Mouse (Mus musculus): ENCODE measurements at regions not wholly inside any gene's neighbourhood (a gene's known extent, or its start where the extent isn't known, plus 50 kb on each side); places are given as distances from the start of the nearest gene placed in this dataset.
"Not testable (repeated sequence)": the region's sequence is repeated elsewhere in the genome, so short reads cannot be mapped to it uniquely, and the experiment has no call there.

GRCm38 (mm10) chr12:113597163-113597562, 53.5 kb downstream of the Adam6a start:
- H3K4me1 ChIP-seq (replicated peaks; ENCODE audit: control insufficient read depth, insufficient read depth, low read length); H3K27me3 ChIP-seq (ENCODE audit: control insufficient read depth, insufficient read depth, low read length); DNase-seq (ENCODE audit: low spot score); H3K36me3 ChIP-seq (ENCODE audit: control insufficient read depth, insufficient read depth, low read length); H3K4me3 ChIP-seq (ENCODE audit: low read depth, low read length); H3K27ac ChIP-seq (ENCODE audit: low read depth, low read length); ATAC-seq (ENCODE audit: low FRiP score); H3K9me3 ChIP-seq (ENCODE audit: control insufficient read depth, low read length); H3K4me2 ChIP-seq (replicated peaks; ENCODE audit: low read depth, low read length); H3K9ac ChIP-seq (ENCODE audit: low read depth, low read length): not testable (repeated sequence)
- 79% methylated on average over 5 of the region's 5 CpGs for WGBS

GRCm38 (mm10) chr12:113610924-113611323, 67.2 kb downstream of the Adam6a start:
- H3K4me2 ChIP-seq (replicated peaks; ENCODE audit: low read depth, low read length), result no peak overlapping the region
- ATAC-seq (ENCODE audit: low FRiP score), result no peak
- no peak overlapping the region for H3K4me3 ChIP-seq (ENCODE audit: low read depth, low read length)
- no peaks in the 10 kb centered on the region for H3K9me3 ChIP-seq (ENCODE audit: control insufficient read depth, low read length)
- no peak overlapping the region for H3K27ac ChIP-seq (ENCODE audit: low read depth, low read length)
- peak; percentile 36 for DNase-seq (ENCODE audit: low spot score)
- no peaks in the 10 kb centered on the region for H3K4me1 ChIP-seq (replicated peaks; ENCODE audit: control insufficient read depth, insufficient read depth, low read length)
- H3K36me3 ChIP-seq (ENCODE audit: control insufficient read depth, insufficient read depth, low read length), result no peaks in the 10 kb centered on the region
- 47% methylated on average over 4 of the region's 4 CpGs for WGBS
- no peak overlapping the region for H3K9ac ChIP-seq (ENCODE audit: low read depth, low read length)
- H3K27me3 ChIP-seq (ENCODE audit: control insufficient read depth, insufficient read depth, low read length), result no peaks in the 10 kb centered on the region

- not testable (repeated sequence) for DNase-seq (ENCODE audit: low spot score); H3K4me3 ChIP-seq (ENCODE audit: low read depth, low read length); H3K36me3 ChIP-seq (ENCODE audit: control insufficient read depth, insufficient read depth, low read length); H3K9ac ChIP-seq (ENCODE audit: low read depth, low read length); H3K4me2 ChIP-seq (replicated peaks; ENCODE audit: low read depth, low read length); H3K27ac ChIP-seq (ENCODE audit: low read depth, low read length); H3K4me1 ChIP-seq (replicated peaks; ENCODE audit: control insufficient read depth, insufficient read depth, low read length); H3K27me3 ChIP-seq (ENCODE audit: control insufficient read depth, insufficient read depth, low read length); ATAC-seq (ENCODE audit: low FRiP score); H3K9me3 ChIP-seq (ENCODE audit: control insufficient read depth, low read length)
- 45% methylated on average over 4 of the region's 4 CpGs for WGBS
These were observed 81.5 kb downstream of the Adam6a start for GRCm38 (mm10) chr12:113625221-113625620.

- not testable (repeated sequence) for H3K27me3 ChIP-seq (ENCODE audit: control insufficient read depth, insufficient read depth, low read length); H3K4me3 ChIP-seq (ENCODE audit: low read depth, low read length); H3K9me3 ChIP-seq (ENCODE audit: control insufficient read depth, low read length); DNase-seq (ENCODE audit: low spot score); H3K36me3 ChIP-seq (ENCODE audit: control insufficient read depth, insufficient read depth, low read length); H3K27ac ChIP-seq (ENCODE audit: low read depth, low read length); H3K4me2 ChIP-seq (replicated peaks; ENCODE audit: low read depth, low read length); H3K9ac ChIP-seq (ENCODE audit: low read depth, low read length); ATAC-seq (ENCODE audit: low FRiP score); H3K4me1 ChIP-seq (replicated peaks; ENCODE audit: control insufficient read depth, insufficient read depth, low read length)
- 96% methylated on average over 14 of the region's 14 CpGs for WGBS
These were observed 87.1 kb downstream of the Adam6a start for GRCm38 (mm10) chr12:113630803-113631202.
